Mouse (Mus musculus) kidney, postnatal 36 days (tissue): ENCODE measurements around the gene Hoxd9.

ENCODE experiments used
- DNase-seq, 2 experiments: peaks; one replicate each; pipeline ENCODE4 v3.0.0; 2021 to 2022; ENCODE audit warnings: mixed read lengths in 2 of 2

Gene Hoxd9

GRCm38 (mm10) chr2:74684106-74684505 is 13.4 kb upstream of the Hoxd9 start:
- DNase-seq = no peak

- no peak for DNase-seq
These were observed 12.4 kb upstream of the Hoxd9 start for GRCm38 (mm10) chr2:74685059-74685603.

GRCm38 (mm10) chr2:74686301-74686987 is 11.1 kb upstream of the Hoxd9 start:
- peak; percentile 91 for DNase-seq

- no peak for DNase-seq
These were observed 10.4 kb upstream of the Hoxd9 start for GRCm38 (mm10) chr2:74686988-74687697.

GRCm38 (mm10) chr2:74687698-74688555 is 9.6 kb upstream of the Hoxd9 start:
- DNase-seq = no peak

GRCm38 (mm10) chr2:74688795-74689573 is 8.5 kb upstream of the Hoxd9 start:
- DNase-seq = no peak

GRCm38 (mm10) chr2:74689574-74690337 is 7.8 kb upstream of the Hoxd9 start:
- DNase-seq = peak in 1 of 2 experiments; percentile 54

- DNase-seq = no peak
These were observed 7.2 kb upstream of the Hoxd9 start for GRCm38 (mm10) chr2:74690338-74690716.

- DNase-seq = peak; percentile 89 to 94
These were observed 6.2 kb upstream of the Hoxd9 start, which contains the start of gene Hoxd10 for GRCm38 (mm10) chr2:74691022-74691951. Hoxd10 (plus strand) TSS chr2:74691924.

GRCm38 (mm10) chr2:74691995-74692807 is 5.3 kb upstream of the Hoxd9 start:
- peak in 1 of 2 experiments; percentile 43 for DNase-seq

- DNase-seq = no peak
These were observed 4.6 kb upstream of the Hoxd9 start for GRCm38 (mm10) chr2:74692808-74693431.

GRCm38 (mm10) chr2:74693432-74693827 is 4.1 kb upstream of the Hoxd9 start:
- DNase-seq = no peak

GRCm38 (mm10) chr2:74694066-74694465 is 3.5 kb upstream of the Hoxd9 start:
- DNase-seq = peak; percentile 82 to 83

GRCm38 (mm10) chr2:74695383-74695782 is 2.1 kb upstream of the Hoxd9 start:
- no peak for DNase-seq

- no peak for DNase-seq
These were observed 1.6 kb upstream of the Hoxd9 start for GRCm38 (mm10) chr2:74695813-74696430.

- DNase-seq = peak in 1 of 2 experiments; percentile 48
These were observed 838 bp upstream of the Hoxd9 start for GRCm38 (mm10) chr2:74696442-74697335.
